Mouse (Mus musculus) lung, adult 10 weeks (tissue): ENCODE data around the gene Polm. TPM values are rescaled to one million over a fixed set of nuclear protein-coding genes. Genes with fewer than 3 reads are reported as not detected.

Experiments used
- polyA plus RNA-seq: library from polyadenylated mRNA; stranded (reverse); fragments of 350-450 nt; fragmentation: Illumina TruSeq; extraction: RNeasy Lipid Tissue Mini Kit (QIAGEN cat#74804); gene quantifications from one replicate; pipeline ENCODE4 v1.2.3, GENCODE M21; 2014; ENCODE audit warnings: low read depth, low replicate concordance; ENCODE audit not compliant: insufficient read depth

Gene Polm
- polyA plus RNA-seq = 5.0 TPM

DNA sequence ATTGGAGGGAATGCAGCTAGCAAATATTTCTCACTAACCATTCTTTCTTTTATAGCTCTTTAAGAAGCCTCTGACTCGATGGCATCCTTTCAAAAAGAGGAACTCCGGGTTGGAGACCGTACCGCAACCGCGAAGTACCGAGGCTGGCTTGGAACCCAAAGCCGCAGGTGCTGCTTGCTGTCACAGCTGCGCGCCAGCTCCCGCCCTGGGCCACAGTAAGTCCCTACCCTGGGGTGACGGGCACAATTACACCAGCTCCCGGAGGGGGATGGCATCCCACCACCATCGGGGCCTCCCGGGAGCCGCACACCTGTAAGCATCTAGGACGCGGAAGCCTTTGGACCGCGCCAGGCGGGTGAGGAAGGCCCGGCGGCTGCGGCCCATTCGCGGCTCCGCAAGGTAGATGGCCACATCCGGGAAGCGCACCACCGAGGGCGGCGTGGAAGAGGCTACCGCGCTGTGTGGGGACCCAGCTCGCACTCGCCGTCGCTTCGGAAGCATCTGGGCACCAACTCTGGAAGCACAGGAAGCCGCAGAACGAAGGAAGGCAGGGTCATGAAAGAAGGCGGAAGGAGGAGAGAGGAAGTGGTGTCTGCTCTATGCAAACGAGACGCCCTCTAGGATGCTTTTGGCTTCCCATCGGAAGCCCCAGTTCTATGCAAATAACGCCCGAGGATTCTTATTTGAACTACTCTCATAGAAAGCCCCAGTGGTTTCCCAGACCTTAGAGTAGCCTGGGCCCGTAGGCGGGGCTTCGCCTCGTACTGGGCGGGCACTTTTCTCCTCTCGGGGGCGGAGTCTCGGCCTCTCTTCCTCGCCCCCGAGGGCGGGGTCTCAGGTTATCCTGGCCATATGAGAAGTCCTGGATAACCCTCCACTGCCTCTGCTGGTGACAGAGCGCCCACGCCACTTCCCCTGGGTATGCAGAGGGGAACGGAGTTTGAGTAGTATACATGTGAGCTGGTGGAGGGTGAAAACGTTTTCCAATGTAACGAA lies at the start of gene Polm:
Gene Polm, minus strand, starts transcription at position 766 of the 996 bp plus-strand sequence.

DNA sequence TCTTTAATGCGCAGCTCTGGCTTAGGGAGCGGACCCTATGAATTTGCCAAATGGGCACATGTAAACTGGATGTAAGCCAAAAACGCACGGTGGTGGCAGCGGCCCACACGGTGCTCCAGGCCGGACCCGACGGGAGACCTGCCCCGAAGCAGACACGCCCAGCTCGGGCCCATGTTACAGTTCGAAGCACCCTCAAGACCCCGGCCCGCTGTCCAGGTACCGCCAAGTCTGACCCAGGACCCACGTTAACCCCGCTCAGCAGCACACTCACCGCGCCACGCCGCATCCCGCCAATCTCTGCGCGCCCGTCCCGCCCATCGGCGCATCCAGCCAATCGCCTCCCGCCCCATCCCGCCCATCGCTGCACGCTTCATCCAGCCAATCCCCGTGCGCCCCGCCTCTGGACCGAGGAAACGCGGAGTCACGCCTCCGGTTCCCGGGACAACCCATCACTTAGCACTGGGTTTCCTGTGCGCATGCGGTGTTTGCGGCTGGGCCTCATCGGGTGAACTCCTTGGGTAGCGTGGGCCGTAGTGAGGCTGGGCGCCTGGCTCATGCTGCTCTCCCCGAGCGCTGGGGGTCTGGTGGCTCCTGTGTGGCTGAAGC lies 40.2 kb upstream of the Polm start, which contains the start of gene Pold2:
Gene Pold2, minus strand, starts transcription at position 372 of the 606 bp plus-strand sequence.

DNA sequence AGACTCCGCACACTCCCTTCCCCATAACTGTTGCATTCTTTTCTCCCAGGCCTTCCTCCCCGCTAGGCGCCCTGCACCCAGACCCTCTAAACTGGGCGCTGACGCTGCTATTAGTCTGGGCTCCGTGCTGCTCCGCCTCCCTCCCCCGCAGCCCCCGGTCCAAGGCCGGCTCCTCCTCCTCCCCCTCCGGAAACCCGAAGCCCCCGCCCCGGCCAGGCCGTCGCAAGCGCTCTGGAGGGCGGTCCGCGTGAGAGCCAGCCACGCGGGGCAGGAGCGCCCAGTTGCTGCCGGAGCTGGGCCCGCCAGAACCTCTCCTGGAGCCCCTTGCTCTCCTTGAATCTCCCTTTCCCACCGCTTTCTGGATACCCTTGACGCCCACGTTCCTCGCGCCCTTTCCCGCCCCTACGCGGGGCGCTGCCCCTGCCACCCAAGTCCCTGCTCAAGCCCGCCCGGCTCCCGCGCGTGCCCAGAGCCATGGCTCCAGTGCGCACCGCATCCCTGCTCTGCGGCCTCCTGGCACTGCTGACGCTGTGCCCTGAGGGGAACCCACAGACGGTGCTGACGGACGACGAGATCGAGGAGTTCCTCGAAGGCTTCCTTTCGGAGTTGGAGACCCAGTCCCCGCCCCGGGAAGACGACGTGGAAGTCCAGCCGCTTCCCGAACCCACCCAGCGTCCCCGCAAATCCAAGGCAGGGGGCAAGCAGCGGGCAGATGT lies 24.0 kb upstream of the Polm start, which contains the start of gene Aebp1:
Gene Aebp1, plus strand, starts transcription at position 270 of the 716 bp plus-strand sequence.

DNA sequence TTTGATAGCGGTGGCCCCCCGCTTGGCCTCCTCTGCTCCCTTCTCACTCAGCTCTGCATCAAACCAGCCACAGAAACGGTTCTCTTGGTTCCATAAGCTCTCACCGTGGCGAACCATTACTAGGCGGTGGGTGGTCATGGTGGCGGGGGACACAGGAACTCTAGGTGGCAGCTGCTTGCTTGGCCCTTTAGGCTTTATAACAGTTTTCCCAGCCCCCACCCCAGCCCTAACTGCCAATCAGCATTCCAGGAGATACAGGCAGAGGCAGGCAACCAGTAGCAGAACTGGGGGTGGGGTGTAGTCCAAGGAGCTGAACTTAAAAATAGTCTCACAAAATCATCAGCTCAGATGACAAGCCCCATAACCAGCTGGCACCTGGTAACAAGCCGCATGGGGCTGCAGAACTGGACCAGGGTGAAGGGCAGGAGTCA lies 34.2 kb downstream of the Polm start, which contains the start of gene Pgam2:
Gene Pgam2, minus strand, starts transcription at position 183 of the 431 bp plus-strand sequence.

DNA sequence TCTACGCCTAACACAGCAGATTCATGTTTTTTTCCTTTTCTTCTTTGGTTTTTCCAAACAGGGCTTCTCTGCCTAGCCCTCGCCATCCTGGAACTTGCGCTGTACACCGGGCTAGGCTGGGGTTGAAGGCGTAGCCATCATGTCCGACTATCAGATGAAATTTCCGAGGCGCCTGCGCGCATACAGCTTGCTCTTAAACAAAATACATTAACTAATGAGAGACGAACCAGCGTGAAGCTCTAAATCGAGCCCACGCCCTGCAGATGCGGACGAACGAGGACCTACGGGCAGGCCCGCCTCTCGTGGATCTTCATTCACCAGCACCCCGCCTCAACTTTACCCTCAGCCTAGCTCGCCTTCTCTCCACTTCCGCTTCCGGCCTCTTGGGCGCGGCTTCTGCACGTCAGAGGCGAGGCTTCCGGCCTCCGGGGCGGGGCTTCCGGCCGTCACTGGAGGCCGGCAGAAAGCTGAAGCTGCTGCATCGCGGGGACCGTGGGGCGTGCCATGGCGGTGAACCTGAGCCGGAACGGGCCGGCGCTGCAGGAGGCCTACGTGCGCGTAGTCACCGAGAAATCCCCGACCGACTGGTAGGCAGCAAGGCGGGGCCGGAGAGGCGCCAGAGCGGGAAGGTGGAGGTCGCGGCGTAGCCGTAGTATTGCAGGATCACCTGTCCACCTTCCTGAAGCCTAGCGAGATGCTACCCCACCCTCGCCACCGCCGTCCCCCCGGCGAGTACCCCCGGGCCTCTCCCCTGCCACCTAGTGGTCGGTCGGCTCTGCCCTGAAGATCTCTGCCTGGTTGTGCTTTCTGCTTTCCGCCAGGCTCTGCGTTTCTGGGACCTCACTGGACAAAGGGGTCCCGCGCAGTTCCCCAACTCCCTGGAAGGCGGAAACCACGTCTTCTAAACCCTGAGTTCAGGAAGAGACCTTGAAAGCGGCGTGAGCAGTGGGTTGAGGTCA lies 49.5 kb downstream of the Polm start, which contains the start of gene Dbnl:
Gene Dbnl, plus strand, starts transcription at position 433 of the 959 bp plus-strand sequence.

Other genes with a start within 250 kb of the Polm start
- gene Mrps24, start 122.3 kb downstream of the Polm start, polyA plus RNA-seq = 77.6 TPM
- gene Urgcp, start 75.6 kb downstream of the Polm start, polyA plus RNA-seq = 12.4 TPM
- 77.5 TPM for gene Dbnl, start 49.5 kb downstream of the Polm start, polyA plus RNA-seq
- 18.6 TPM for gene Pgam2, start 34.3 kb downstream of the Polm start, polyA plus RNA-seq
- gene Aebp1, start 23.9 kb upstream of the Polm start, polyA plus RNA-seq = 33.2 TPM
- gene Pold2, start 40.3 kb upstream of the Polm start, polyA plus RNA-seq = 21.5 TPM
- 500 TPM for gene Myl7, start 60.8 kb upstream of the Polm start, polyA plus RNA-seq
- 0.85 TPM for gene Gck, start 112.1 kb upstream of the Polm start, polyA plus RNA-seq
- 58.0 TPM for gene Ykt6, start 117.7 kb upstream of the Polm start, polyA plus RNA-seq
- gene Camk2b, start 228.3 kb upstream of the Polm start, polyA plus RNA-seq = 1.4 TPM